Mouse (Mus musculus) C2C12 (cell line): ENCODE results near the gene Vars.

Experiments
- CEBPB ChIP-seq: IDR thresholded peaks from one replicate; pipeline ENCODE4 v1.6.1; 2011; ENCODE audit warnings: low read depth, mild to moderate bottlenecking, control low read depth, moderate library complexity
- CTCF ChIP-seq: IDR thresholded peaks from one replicate; pipeline ENCODE4 v1.5.1; 2011; ENCODE audit not compliant: control insufficient read depth, insufficient read depth, insufficient read length
- FOSL1 ChIP-seq: IDR thresholded peaks from one replicate; pipeline ENCODE4 v1.8.0; 2011; ENCODE audit warnings: mild to moderate bottlenecking, low read length; ENCODE audit not compliant: poor library complexity, insufficient read depth, severe bottlenecking
- MAX ChIP-seq: IDR thresholded peaks from one replicate; pipeline ENCODE4 v1.6.1; 2011; ENCODE audit warnings: mild to moderate bottlenecking, control low read depth
- MYOD1 ChIP-seq: IDR thresholded peaks from one replicate; pipeline ENCODE4 v1.6.1; 2011; ENCODE audit warnings: low read depth; ENCODE audit not compliant: control insufficient read depth, insufficient read length
- MYOG ChIP-seq: IDR thresholded peaks from one replicate; pipeline ENCODE4 v1.6.1; 2011; ENCODE audit not compliant: control insufficient read depth, insufficient read length; ENCODE audit errors: extremely low read depth
- USF1 ChIP-seq: IDR thresholded peaks from one replicate; pipeline ENCODE4 v1.6.1; 2011; ENCODE audit warnings: low read depth, mild to moderate bottlenecking, control low read depth, moderate library complexity

GRCm38 (mm10) chr17:34964640-34965049 lies 36.1 kb upstream of the Vars start:
- TF ChIP-seq CTCF (no peak), USF1 (no peak), MYOG (no peak), MYOD1 (no peak), MAX (no peak), FOSL1 (no peak), CEBPB (no peak)
